Comparison of ENCODE assay signal across 24 mouse cellular contexts in genomic region chr6:125303242-125303641, GRCm38 (mm10). TPM values are rescaled to one million over a fixed set of nuclear protein-coding genes. Genes with fewer than 3 reads are reported as not detected.
DNase-seq lines count a peak whose midpoint lies in the region; ATAC-seq lines count a peak whose summit lies in the region.
"Had no signal": no experiment of that assay in that cellular context is flagged by ENCODE, and none has a peak within 500 bp of the region (broad histone marks: within the 10 kb centered on the region; RNA-seq: fewer than 3 reads in every experiment).

No protein-coding gene starts in this region.

- no peaks in the 10 kb centered on the region for H3K9me3 ChIP-seq in kidney, embryonic 15.5 days (replicated peaks)
- no peaks in the 10 kb centered on the region for H3K9me3 ChIP-seq in lung, embryonic 15.5 days
- H3K9me3 ChIP-seq in forebrain, embryonic 15.5 days: no peaks in the 10 kb centered on the region
- H3K9me3 ChIP-seq: heart, embryonic 10.5 days; liver, embryonic 15.5 days had no signal

- peak overlapping the region; percentile 22; the same call in 1 of the 2 replicates for H3K27ac ChIP-seq in kidney, embryonic 15.5 days
- peak overlapping the region; percentile 80 for H3K27ac ChIP-seq in lung, embryonic 15.5 days
- no peak overlapping the region for H3K27ac ChIP-seq in forebrain, embryonic 15.5 days (replicated peaks)
- H3K27ac ChIP-seq: heart, embryonic 10.5 days; liver, embryonic 15.5 days; macrophage had no signal

- WGBS in kidney, embryonic 15.5 days: 43% methylated on average over 4 of the region's 4 CpGs
- WGBS in lung, embryonic 15.5 days: 70% methylated on average over 4 of the region's 4 CpGs
- 73% methylated on average over 4 of the region's 4 CpGs for WGBS in forebrain, embryonic 15.5 days

- no peak overlapping the region for H3K4me2 ChIP-seq in kidney, embryonic 15.5 days
- no peak overlapping the region; the same call in 1 of the 2 replicates for H3K4me2 ChIP-seq in lung, embryonic 15.5 days
- H3K4me2 ChIP-seq in forebrain, embryonic 15.5 days (replicated peaks): no peak overlapping the region
- H3K4me2 ChIP-seq: liver, embryonic 15.5 days had no signal

- peaks cover 22% of the 10 kb centered on the region for H3K36me3 ChIP-seq in kidney, embryonic 15.5 days
- peaks cover 25% of the 10 kb centered on the region for H3K36me3 ChIP-seq in lung, embryonic 15.5 days
- H3K36me3 ChIP-seq in forebrain, embryonic 15.5 days: no peaks in the 10 kb centered on the region

- peak; percentile 70 for DNase-seq in heart, adult 11 months
- DNase-seq in heart, postnatal 14 days: no peak
- DNase-seq in kidney, adult 9 months: no peak
- DNase-seq in lung, postnatal 36 days: no peak
- DNase-seq: adrenal gland, postnatal 36 days; cerebellum, adult 18-20 months; cerebellum, postnatal 36 days; embryo, embryonic 11 days had no signal

- intact Hi-C loops in heart, postnatal 14 days (cut with DNase I): no loop called here

- peaks cover 15% of the 10 kb centered on the region for H3K4me1 ChIP-seq in kidney, embryonic 15.5 days
- H3K4me1 ChIP-seq in lung, embryonic 15.5 days: peaks cover 17% of the 10 kb centered on the region
- no peaks in the 10 kb centered on the region for H3K4me1 ChIP-seq in forebrain, embryonic 15.5 days
- H3K4me1 ChIP-seq: heart, embryonic 10.5 days; liver, embryonic 15.5 days had no signal

- H3K4me3 ChIP-seq in kidney, embryonic 15.5 days (replicated peaks): no peak overlapping the region
- H3K4me3 ChIP-seq in lung, embryonic 15.5 days: no peak overlapping the region
- H3K4me3 ChIP-seq in forebrain, embryonic 15.5 days: no peak overlapping the region
- H3K4me3 ChIP-seq: heart, embryonic 10.5 days; liver, embryonic 15.5 days had no signal

- ATAC-seq in kidney, embryonic 15.5 days (replicated peaks; ENCODE audit: low FRiP score): peak; percentile 72
- no peak for ATAC-seq in lung, embryonic 15.5 days (ENCODE audit: borderline replicate concordance, extremely low read depth, low FRiP score, low TSS enrichment)
- ATAC-seq in forebrain, embryonic 15.5 days (replicated peaks): no peak
- ATAC-seq: forebrain, embryonic 14.5 days; midbrain, embryonic 16.5 days; Patski had no signal

- H3K27me3 ChIP-seq in kidney, embryonic 15.5 days: no peaks in the 10 kb centered on the region
- H3K27me3 ChIP-seq in lung, embryonic 15.5 days: no peaks in the 10 kb centered on the region
- no peaks in the 10 kb centered on the region for H3K27me3 ChIP-seq in forebrain, embryonic 15.5 days
- H3K27me3 ChIP-seq: liver, embryonic 15.5 days; Patski had no signal

- H3K9ac ChIP-seq in kidney, embryonic 15.5 days: no peak overlapping the region
- H3K9ac ChIP-seq in lung, embryonic 15.5 days: no peak overlapping the region
- no peak overlapping the region for H3K9ac ChIP-seq in forebrain, embryonic 15.5 days (replicated peaks)
- H3K9ac ChIP-seq: liver, embryonic 15.5 days had no signal

RNA-seq across cellular contexts. Expression of gene Ltbr, which starts 10.4 kb away (rescaled TPM):
- total RNA-seq in heart, postnatal 14 days (2021): 10 to 100 TPM; 34.6 to 36.0 TPM
- 58.7 and 62.6 TPM in 2 replicates for polyA plus RNA-seq in kidney, embryonic 15.5 days (2015; fragmentation: Nextera tagmentation; extraction: Ambion mirVana)
- polyA plus RNA-seq in lung, embryonic 15.5 days (2015; fragmentation: Nextera tagmentation; extraction: Ambion mirVana): 79.1 and 82.5 TPM in 2 replicates
- 10.8 and 11.5 TPM in 2 replicates for polyA plus RNA-seq in forebrain, embryonic 15.5 days (2015; fragmentation: Nextera tagmentation; extraction: Ambion mirVana)

RNA-seq across cellular contexts. Expression of gene Scnn1a, which starts 17.2 kb away (rescaled TPM):
- total RNA-seq in heart, postnatal 14 days (2021): 1 to 10 TPM in 1 of 2 experiments, under 1 TPM in 1; 1.00 to 1.1 TPM
- polyA plus RNA-seq in kidney, embryonic 15.5 days (2015; fragmentation: Nextera tagmentation; extraction: Ambion mirVana): 4.4 and 4.8 TPM in 2 replicates
- polyA plus RNA-seq in lung, embryonic 15.5 days (2015; fragmentation: Nextera tagmentation; extraction: Ambion mirVana): 5.0 and 5.8 TPM in 2 replicates
- 0.20 and 0.25 TPM in 2 replicates for polyA plus RNA-seq in forebrain, embryonic 15.5 days (2015; fragmentation: Nextera tagmentation; extraction: Ambion mirVana)

RNA-seq across cellular contexts. Expression of gene Tuba3a, which starts 17.4 kb away (rescaled TPM):
- not detected for total RNA-seq in heart, postnatal 14 days (2021)
- 0.19 and 0.24 TPM in 2 replicates for polyA plus RNA-seq in kidney, embryonic 15.5 days (2015; fragmentation: Nextera tagmentation; extraction: Ambion mirVana)
- polyA plus RNA-seq in lung, embryonic 15.5 days (2015; fragmentation: Nextera tagmentation; extraction: Ambion mirVana): 0.22 and 0.31 TPM in 2 replicates
- not detected in 2 replicates for polyA plus RNA-seq in forebrain, embryonic 15.5 days (2015; fragmentation: Nextera tagmentation; extraction: Ambion mirVana)
- total RNA-seq: adrenal gland, adult 18-20 months; adrenal gland, postnatal 36 days; gastrocnemius, adult 8-10 months; hematopoietic stem cell, adult 5-6 weeks; left cerebral cortex, postnatal 25 days had no signal
- polyA plus RNA-seq: heart, embryonic 16.5 days; liver, embryonic 15.5 days; macrophage; midbrain, embryonic 16.5 days; neural tube, embryonic 14.5 days; Patski; spleen, adult 2 months had no signal

RNA-seq across cellular contexts. Expression of gene Tnfrsf1a, which starts 45.9 kb away (rescaled TPM):
- 10 to 100 TPM; 63.4 to 70.7 TPM for total RNA-seq in heart, postnatal 14 days (2021)
- polyA plus RNA-seq in kidney, embryonic 15.5 days (2015; fragmentation: Nextera tagmentation; extraction: Ambion mirVana): 73.2 and 83.3 TPM in 2 replicates
- 88.3 and 101 TPM in 2 replicates for polyA plus RNA-seq in lung, embryonic 15.5 days (2015; fragmentation: Nextera tagmentation; extraction: Ambion mirVana)
- 11.3 and 13.0 TPM in 2 replicates for polyA plus RNA-seq in forebrain, embryonic 15.5 days (2015; fragmentation: Nextera tagmentation; extraction: Ambion mirVana)
